Mouse (Mus musculus): ENCODE results near the gene Tfam. TPM values are rescaled to one million over a fixed set of nuclear protein-coding genes. Genes with fewer than 3 reads are reported as not detected.

Tfam gene
- total RNA-seq, 2 experiments from 2014 or later = 52.5 to 63.0 TPM

GRCm38 (mm10) chr10:71225894-71226293 lies 12.2 kb downstream of the Tfam start:
- DNase-seq (ENCODE audit: low spot score) = peak; percentile 82

DNA sequence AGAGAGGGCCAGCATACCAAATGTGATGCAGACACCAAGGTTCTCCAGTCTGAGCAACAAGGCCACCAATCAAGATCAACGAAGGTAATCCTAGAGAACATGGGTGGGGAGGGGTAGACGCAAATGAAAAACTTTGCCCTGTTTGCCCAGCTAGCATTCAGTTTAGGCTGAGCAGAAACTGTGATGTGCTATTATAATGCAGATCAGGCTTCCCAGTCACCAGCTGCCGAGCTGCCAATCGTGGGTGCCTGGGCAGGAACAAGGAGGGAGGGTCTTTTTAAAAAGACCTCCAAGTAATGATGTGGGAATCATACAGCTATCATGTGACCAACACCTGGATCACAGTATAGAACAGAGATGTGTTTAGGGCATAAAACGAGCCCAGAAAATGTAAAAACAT lies 15.0 kb downstream of the Tfam start:
- no peak for DNase-seq (ENCODE audit: low spot score)

DNA sequence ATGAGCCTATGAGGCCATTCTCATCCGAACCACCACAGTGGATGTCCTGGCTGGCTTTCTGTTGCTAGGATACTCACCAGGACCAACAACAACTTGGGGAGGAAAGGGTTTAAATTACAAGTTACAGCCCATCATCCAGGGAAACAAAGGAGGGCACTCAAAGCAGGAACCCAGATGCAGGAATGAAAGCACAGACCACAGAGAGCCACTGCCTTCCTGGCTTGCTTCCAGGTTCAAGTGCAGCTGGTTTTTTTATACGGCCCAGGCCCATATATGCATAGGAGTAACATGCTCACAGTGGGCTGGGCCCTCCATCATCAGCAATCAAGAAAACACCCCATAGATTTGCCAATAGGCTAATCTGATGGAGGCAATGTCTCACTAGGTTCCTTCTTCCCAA lies 15.4 kb downstream of the Tfam start:
- no peak for DNase-seq (ENCODE audit: low spot score)

- DNase-seq (ENCODE audit: low spot score) = peak; percentile 89
These were observed 19.7 kb downstream of the Tfam start for GRCm38 (mm10) chr10:71218228-71218892.

DNA sequence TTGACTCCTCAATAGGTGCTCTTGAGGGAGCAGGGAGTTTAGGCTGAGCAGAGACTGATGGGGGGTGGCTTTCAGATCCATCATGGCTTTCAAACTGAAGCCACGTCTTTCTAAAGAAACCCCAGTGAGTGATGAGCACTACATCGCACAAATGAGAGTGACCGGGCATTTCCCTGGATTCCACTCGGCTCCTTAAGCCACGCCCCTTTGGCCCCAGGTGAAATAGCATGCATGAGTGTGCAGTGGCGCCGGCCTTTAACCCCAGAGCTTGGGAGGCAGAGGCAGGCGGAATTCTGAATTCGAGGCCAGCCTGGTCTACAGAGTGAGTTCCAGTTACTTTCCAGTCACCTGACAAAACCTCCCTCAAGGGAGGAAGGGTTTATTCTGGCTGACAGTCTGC lies 22.1 kb downstream of the Tfam start:
- DNase-seq (ENCODE audit: low spot score) = no peak

DNA sequence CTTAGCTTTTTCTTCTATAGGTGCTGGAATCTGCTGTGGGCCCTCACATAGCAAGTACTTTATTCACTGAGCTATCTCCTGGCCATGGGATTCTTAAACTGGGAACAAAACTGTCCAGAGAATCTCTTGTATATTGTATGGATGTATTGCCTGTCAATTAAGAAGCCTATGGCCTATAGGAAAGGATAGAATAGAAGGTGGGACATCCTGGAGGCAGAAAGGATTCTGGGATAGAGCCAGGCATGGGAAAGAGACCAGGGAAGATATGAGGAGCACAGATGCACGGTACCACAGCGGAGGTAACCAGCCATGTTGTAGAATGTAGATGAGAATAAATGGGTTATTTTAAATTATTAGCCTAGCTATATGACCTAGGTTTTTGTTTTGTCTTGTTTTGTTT lies 36.6 kb downstream of the Tfam start:
- no peak for DNase-seq (ENCODE audit: low spot score)

- no peak for DNase-seq (ENCODE audit: low spot score)
These were observed 37.1 kb downstream of the Tfam start for GRCm38 (mm10) chr10:71200964-71201363.

DNA sequence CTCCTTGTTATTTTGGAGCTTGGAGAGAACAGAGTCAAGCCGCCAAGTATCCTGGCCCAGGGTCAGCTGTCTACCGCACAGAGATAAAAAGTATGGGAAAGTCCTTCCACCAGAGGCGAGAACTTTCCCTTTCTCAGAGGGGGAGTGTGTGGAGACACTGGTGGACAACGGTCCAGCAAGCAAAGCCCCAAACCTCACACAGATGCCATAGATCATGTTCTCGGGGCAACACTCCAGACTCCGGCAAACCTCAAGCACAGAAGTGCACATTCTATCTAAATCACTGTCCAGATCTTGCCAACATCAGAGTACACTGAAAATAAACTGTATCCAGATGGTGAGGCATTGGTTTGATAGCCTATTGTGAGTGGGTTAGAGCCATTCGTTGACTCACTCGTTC lies 39.4 kb downstream of the Tfam start:
- no peak for DNase-seq (ENCODE audit: low spot score)

DNA sequence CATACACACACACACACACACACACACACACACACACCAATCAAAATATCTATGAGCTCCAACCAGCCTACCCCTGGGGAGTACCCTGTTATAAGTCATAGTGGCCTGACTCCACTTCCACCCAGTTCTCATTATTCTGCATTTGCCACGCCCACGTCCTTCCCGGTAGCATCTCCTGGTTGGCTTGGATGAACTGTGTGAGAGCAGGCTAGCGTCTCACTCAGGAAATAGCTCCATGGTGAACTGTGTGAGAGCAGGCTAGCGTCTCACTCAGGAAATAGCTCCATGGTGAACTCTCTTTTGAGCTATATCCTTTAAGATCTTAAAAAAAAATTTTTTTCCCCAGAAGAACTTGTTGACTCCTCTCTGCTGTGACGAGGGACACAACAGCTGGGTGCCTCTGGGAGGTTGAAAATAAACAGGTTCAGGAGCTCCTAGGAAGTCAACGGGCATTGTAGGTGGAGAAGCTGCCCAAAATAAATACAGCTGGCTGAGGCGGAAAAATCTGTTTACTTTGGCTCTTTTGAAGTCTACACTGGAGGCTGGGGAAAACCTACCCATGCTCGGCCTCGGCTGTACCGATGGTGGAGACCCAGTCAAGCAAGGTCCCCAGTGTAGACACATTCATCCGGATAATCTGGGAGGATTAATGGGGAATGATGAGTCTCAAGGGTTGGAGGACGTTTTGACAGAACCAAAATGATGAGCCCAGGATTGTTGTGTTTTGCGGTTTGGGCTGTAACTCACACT lies 40.9 kb downstream of the Tfam start:
- no peak for DNase-seq (ENCODE audit: low spot score)

DNA sequence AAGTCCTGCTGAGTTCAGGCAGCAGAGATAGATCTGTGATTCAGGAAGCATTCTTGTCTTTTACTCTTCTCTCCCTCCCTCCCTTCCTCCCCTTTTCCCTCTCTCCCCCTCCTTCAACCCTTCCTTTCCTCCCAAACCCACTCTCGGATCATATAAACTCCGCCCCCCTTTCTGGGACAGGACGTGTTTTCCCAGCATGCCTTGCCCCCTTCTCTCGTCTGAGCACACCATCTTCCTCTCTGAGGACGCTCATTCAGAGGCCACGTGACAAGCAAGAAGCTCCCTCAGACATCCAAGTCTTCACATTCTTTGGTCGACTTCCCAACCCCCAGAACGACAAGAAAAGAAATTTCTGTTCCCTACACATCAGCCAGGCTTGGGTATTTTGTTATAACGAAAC lies 42.6 kb downstream of the Tfam start:
- DNase-seq (ENCODE audit: low spot score) = peak; percentile 46

- no peak for DNase-seq (ENCODE audit: low spot score)
These were observed 43.4 kb downstream of the Tfam start for GRCm38 (mm10) chr10:71194713-71195112.

DNA sequence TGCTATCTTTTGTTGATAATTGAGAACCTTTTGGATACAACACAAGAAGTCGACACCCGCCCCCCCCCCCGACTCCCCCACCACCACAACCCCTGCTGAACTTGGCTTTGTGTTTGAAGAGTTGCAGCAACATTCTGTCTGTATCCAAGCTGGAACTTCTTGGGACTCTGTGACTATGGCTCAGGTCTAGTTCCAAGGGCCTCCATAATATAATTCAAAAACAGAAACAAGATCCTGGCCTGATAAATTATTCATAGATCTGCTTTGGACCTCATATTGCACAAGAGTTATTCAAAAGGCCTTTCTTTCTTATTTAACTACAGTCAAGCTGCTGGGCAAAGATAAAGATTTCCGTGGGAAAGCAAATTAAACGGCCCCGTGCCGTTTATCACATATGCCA lies 44.8 kb downstream of the Tfam start:
- DNase-seq (ENCODE audit: low spot score) = no peak

DNA sequence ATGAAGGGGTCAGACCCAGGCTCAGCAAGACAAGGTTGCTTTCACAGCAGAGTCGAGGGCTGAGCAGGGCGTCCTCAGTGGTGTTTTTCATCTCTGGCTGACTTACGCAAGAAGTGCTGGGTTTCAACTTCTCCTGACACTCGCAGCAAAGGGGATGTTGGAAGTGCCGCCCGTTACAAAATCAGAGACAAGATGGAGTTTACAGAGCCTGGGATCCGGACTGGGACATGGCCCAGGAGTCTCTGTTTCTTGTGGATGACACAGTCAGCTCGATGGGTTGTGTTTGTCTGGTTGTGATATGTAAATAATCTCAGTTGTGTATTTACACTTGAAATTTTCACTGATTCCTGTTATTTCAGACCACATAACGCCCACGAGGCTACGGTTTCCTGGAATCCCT lies 45.2 kb downstream of the Tfam start:
- DNase-seq (ENCODE audit: low spot score) = peak; percentile 39

DNA sequence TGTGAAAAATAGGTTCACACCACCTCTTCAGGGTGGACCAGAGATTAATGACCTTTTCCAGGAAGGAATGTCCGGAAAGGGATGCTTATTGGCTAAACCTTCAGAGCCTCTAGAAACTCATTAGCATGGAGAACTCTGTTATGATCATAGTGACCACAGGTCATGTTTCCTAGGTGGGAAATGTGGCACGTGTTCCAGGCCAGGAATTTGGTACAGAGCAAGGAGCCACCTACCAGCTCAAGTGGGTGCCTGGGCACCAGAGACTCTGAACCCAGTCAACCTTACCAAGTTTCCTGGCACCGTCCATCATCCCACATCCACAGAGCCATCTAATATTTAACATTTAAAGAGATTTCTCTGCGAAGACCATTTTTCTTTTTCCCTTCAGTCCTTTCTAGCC lies 49.4 kb downstream of the Tfam start:
- no peak for DNase-seq (ENCODE audit: low spot score)

DNA sequence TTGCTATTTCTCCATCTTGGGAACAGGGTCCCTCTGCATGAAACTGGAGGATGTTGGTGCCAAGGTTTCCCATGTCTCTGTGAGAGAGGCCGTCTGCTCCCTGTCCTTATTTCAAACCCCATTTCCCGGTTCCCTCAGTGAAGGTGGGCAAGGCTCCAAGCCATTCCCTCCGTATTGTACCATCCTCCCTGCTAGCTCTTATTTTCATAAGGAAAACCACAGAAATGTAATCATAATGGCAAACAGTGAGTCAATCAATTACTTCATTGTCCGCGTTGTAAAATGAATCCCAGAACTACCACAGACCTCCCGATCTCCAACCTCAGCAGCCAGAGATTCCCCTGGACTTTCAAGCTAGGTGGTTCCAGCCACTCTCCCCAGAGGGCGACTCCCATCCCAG lies 53.0 kb downstream of the Tfam start:
- no peak for DNase-seq (ENCODE audit: low spot score)

GRCm38 (mm10) chr10:71183339-71184031 lies 54.6 kb downstream of the Tfam start:
- no peak for DNase-seq (ENCODE audit: low spot score)

- DNase-seq (ENCODE audit: low spot score) = no peak
These were observed 56.1 kb downstream of the Tfam start for GRCm38 (mm10) chr10:71181931-71182330.

DNA sequence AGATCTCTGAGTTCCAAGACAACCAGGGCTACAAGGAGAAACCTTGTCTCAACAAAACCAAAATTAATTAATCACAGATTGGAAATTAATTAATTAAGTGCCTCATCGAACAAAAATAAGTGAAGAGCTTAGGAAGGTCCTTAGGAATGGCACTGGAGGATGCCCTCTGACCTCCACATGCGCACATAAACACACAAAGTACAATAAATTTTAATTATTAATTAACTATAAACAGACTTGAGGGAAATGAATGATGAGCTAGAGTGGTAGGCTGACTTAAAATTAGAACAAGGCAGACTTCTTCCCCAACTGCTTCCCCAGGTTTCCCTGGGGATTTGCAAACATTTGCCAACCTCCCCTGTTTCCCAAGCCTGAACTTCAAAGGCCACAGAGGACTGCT lies 57.0 kb downstream of the Tfam start:
- DNase-seq (ENCODE audit: low spot score) = no peak

DNA sequence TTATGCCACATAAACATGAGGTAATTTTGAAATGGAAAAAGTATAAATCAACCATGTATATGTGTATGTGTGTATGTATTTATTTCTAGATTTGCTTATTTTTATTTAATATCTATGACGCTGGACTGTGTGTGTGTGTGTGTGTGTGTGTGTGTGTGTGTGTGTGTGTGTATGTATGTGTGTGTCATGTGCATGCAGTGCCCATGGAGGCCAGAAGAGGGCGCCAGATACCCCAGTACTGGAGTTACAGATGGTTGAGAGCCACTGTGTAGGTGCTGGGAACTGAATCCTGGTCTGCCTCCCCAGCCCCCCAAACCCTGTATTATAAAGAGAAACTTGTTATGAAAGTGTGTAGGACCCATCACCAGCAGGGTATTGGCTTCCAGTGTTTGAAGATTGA lies 58.0 kb downstream of the Tfam start:
- DNase-seq (ENCODE audit: low spot score) = no peak

- DNase-seq (ENCODE audit: low spot score) = no peak
These were observed 60.9 kb downstream of the Tfam start for GRCm38 (mm10) chr10:71177201-71177600.

DNA sequence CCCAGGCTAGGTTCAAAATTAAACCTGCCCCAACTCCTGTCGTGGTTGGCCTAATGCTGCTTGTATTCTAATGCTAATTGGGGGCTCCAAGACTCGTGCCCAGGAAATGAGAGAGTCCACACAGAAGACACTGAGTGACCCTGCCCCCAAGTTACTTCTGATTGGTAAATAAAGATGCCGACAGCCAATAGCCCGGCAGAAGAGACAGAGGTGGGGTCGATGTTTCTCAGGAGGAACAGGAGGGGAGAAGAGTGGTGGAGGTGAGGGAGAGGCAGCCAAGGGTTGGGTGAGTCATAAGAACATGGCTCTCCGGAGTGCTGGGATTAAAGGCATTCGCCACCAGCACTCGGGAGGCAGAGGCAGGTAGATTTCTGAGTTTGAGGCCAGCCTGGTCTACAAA lies 61.7 kb downstream of the Tfam start:
- DNase-seq (ENCODE audit: low spot score) = no peak
